Mouse (Mus musculus): ENCODE measurements around the gene Arxes1.
A peak's percentile ranks its signal among the peaks of the same experiment; 100 is the strongest.
"Not testable (repeated sequence)": the region's sequence is repeated elsewhere in the genome, so short reads cannot be mapped to it uniquely, and the experiment has no call there.

Arxes1 gene

DNA sequence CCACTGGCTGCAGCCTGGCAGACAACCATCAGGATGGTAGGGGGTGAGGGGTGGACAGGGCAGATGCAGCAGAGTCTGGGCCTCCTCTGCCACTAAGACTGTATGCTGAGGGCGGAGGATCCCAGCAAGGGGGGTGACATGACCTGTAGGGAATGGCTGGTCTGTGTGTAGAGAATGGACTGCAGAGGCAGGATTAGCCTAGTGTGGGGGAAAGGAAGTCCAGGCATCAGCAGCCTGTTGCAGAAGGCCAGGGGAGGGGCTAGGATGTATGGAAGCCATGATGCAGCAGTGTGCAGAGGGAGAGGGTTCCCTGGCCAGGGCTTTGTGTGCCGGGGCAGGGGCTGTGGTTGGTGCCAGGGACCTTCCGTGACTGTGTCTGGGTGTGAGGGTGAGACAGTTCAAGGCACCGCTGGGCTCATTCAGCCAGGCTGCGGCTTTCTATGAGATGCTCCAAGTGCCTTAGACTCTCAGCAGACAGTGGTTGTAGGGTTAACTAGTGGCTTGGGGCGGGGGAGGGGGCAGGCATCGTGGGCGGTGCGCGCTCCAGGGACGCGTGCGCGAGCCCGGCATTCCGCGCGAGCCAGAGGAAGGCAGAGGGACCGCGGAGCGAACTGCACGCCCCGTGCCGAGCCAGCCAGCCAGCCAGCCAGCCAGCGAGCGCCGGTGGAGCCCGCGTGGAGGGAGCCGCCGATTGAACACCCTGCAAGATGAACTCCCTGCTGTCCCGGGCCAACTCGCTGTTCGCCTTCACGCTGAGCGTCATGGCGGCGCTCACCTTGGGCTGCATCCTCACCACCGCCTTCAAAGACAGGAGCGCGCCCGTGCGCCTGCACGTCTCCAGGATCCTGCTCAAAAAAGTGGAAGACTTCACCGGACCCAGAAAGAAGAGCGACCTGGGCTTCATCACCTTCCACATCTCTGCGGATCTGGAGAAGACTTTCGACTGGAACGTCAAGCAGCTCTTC is at the start of gene Arxes1:
Gene Arxes1, plus strand, starts transcription at position 569 of the 965 bp plus-strand sequence.
- DNase-seq (ENCODE audit: low read depth, low spot score) = not testable (repeated sequence)

DNA sequence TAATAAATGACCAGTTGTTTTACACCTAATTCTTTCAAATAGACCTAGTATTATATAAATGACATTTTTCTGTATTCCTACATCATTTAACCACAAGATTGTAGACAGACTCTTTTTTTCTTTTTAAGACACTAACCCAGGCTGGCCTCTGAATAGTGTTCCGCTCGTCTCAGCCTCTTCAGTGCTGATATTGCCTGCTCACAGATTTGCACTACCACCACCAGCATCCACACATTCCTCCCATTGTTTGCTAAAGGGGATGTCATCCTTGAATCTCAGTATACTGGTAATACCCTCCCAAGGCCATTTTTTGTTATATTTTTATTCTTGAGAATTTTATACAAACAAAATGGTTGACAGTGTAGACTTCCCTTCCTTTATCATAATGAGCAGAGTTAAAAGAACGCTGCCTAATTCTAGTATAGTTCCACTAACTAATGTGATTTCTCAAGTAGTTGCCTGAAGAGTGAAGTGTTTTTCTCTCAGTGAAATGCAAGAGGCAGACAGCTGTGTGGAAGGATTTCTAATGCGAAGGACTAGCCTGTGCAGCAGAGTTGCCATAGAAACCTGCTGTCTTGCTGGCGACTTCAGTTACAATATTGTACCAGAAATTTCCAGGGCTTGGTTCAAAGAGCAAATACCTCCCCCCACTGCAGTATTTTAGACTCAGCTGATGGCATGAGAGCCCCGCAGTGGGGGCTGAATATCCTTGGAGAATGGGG is 48.5 kb upstream of the Arxes1 start:
- no peak for DNase-seq (ENCODE audit: low read depth, low spot score)

DNA sequence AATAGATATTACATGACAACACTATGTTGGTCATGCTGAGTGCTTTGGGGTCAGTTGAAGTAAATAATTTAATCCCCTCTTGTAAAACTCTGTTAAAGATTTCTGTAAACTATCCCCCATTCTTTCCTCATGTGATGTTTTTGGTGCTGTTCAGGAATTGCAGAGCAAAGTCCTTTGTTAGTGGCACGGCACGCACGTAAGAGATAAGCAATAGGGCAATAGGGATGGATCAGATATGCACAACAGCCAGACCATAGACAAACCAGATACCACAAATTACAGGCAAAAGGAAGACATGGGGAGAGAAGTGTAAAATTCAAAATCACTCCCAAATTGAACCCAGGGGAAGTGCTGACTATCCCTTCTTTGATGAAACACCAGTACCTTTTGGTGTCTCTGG is 46.9 kb upstream of the Arxes1 start:
- DNase-seq (ENCODE audit: low read depth, low spot score) = no peak

DNA sequence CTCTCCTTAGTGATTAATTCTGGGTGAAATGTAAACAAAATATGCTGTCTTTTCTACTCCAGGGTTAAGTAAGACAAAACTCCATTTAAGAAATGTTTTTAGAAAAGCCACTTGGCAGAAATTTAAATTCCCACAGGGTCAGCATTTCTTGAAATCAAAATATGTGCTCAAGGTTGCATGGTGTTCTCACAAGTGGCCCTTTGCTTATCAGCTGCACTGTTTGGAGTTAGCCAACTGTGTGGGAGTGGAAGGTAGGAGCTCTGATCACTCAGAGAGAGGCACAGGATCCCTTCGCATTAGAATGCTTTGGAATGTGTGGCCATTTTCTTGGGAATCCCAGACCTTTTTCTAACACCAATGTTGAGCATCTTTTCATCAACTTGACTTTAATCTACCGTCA is 42.5 kb upstream of the Arxes1 start:
- no peak for DNase-seq (ENCODE audit: low read depth, low spot score)

DNA sequence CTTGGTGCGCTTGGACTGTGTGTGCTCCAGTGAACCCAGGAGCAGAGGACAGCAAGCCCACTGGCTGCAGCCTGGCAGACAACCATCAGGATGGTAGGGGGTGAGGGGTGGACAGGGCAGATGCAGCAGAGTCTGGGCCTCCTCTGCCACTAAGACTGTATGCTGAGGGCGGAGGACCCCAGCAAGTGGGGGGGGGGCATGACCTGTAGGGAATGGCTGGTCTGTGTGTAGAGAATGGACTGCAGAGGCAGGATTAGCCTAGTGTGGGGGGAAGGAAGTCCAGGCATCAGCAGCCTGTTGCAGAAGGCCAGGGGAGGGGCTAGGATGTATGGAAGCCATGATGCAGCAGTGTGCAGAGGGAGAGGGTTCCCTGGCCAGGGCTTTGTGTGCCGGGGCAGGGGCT is 40.0 kb upstream of the Arxes1 start:
- DNase-seq (ENCODE audit: low read depth, low spot score) = not testable (repeated sequence)

DNA sequence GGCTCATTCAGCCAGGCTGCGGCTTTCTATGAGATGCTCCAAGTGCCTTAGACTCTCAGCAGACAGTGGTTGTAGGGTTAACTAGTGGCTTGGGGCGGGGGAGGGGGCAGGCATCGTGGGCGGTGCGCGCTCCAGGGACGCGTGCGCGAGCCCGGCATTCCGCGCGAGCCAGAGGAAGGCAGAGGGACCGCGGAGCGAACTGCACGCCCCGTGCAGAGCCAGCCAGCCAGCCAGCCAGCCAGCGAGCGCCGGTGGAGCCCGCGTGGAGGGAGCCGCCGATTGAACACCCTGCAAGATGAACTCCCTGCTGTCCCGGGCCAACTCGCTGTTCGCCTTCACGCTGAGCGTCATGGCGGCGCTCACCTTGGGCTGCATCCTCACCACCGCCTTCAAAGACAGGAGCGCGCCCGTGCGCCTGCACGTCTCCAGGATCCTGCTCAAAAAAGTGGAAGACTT is 39.5 kb upstream of the Arxes1 start, which contains the start of gene Arxes2:
Gene Arxes2, plus strand, starts transcription at position 161 of the 456 bp plus-strand sequence.
- not testable (repeated sequence) for DNase-seq (ENCODE audit: low read depth, low spot score)

DNA sequence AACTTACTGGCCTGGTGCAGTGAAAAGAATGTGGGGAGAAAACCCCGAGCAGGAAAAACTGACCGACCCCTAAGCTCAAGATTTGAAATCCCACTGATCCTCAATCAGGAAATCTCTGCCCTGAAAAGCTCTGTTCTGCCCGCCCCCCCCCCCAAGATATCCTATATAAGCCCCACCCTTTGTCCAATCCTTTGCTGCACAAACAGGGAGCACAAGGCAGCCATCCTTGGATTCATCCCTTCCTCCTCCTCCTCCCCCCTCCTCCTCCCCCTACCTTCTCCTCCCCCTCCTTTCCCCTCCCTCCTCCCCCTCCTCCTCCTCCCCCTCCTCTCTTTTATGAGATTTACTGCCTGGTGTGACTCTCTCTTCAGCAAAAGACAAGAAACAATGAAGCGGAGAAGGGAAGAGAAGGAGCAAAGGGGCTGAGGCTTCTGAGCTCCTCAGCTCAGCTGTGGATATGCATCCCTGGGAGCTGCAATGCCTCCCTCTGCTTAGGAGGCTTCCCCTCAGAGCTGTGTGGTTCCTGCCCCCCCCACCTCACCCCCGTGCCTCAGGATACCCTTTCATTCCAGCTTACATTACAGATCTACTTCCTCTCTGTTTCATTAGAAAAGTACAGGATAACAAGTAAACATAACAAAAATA is 25.8 kb upstream of the Arxes1 start:
- DNase-seq (ENCODE audit: low read depth, low spot score) = no peak

DNA sequence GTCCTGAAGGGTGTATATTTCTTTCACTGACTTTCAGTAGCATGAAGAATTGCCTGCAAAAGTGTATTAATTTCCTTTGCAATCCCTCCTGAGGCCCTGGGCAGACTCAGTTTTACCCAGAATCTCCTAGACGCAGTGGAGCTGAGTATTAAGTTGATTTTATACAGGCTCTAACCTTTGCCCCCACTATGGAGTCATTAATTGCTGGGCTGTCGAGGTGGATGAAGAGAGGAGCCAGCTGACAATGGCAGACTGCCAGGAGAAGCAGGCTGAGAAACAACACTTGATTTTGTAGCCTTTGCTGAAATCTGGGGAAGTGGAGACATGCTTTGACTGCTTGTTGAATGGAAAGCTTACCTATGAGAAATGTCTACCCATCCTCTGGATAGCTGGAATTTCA is 18.8 kb upstream of the Arxes1 start:
- DNase-seq (ENCODE audit: low read depth, low spot score) = no peak

DNA sequence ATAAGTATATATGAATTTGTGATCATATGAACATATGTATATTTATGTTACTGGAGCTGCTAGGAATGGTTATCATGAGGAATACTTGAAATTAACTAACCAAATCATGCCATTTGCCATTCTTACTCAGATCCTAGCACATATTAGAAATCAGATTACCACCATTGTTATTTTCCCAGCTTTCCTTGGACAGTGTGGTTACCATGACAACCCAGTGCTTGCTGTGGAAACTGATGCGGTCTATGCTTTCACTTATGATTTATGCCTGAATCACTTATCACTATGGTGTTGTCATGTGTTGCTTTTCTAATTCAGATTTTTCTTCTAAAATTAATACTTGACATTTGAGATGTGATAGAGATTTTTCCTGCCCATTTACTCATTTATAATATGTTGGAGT is 2.8 kb upstream of the Arxes1 start:
- no peak for DNase-seq (ENCODE audit: low read depth, low spot score)

DNA sequence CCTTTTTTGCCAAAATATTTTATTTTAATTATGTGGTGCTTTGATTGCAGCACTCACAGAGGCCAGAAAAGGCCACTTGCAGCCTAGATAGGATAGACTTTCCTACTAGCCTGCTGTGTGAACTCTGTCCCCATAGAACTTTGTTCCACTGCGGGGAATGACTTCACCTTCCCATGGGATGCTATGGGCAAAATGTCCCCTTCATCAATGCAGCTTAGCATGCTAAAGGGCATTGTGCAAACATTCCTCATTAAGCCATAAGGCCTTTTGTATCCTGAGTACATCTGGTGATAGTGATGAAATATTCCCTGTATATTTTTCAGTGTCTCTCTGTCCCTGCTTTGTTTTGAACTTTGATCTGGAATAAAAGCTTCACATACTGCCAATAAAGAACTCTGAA is 10.6 kb downstream of the Arxes1 start:
- no peak for DNase-seq (ENCODE audit: low read depth, low spot score)

DNA sequence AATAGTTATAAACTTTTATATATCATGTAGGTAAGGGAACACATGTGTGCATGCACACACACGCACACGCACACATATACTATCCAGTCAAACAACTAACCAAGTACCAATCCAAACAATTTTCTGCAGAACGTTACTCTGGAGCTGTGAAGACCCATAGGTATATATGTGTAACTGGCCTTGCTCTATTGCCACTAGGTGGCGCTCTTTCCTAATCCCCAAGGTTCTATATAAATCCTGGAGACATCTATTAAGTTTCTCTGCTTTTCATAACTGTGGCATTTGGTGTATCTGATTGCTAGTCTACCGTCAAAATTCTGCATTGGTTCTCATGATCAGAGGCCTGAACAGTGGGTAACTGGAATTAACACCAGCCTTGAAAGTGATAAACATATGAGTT is 14.4 kb downstream of the Arxes1 start:
- peak; percentile 57 for DNase-seq (ENCODE audit: low read depth, low spot score)

DNA sequence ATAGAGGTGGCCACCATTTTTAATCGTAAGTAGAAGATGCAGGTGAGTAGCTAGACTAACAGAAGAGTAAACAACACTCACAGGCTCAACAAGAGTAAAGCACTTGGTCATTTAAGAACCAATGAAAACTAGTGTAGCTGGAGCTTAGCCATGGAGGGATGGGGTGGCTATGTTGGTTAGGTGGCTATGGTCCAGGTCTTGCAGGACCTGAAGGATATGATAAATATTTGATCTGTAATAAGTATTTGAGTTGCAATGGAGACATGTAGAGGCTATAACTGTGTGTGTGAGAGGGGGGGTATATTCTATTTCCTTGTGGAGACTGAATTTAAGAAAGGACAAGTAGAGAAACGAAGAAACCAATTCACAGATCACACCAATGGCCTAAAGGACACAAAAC is 18.1 kb downstream of the Arxes1 start:
- DNase-seq (ENCODE audit: low read depth, low spot score) = no peak

DNA sequence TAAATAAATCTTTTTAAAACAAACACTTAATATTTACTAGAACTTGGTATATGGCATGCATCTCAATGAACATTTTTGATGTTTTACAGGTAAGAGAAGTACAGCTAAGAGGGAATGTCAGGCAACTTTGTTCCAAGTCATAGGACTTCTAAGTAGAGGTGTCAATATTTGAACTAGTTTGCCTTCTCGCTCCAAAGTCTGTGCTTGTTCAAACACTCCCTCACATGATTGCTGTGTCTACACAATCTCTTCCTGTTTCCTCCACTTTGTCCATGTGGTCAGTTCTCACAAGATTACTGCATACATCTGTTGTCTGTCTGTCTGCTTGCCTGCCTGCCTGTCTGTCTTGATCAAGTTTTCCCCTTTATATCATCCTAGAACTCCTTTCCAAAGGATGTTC is 27.5 kb downstream of the Arxes1 start:
- no peak for DNase-seq (ENCODE audit: low read depth, low spot score)

DNA sequence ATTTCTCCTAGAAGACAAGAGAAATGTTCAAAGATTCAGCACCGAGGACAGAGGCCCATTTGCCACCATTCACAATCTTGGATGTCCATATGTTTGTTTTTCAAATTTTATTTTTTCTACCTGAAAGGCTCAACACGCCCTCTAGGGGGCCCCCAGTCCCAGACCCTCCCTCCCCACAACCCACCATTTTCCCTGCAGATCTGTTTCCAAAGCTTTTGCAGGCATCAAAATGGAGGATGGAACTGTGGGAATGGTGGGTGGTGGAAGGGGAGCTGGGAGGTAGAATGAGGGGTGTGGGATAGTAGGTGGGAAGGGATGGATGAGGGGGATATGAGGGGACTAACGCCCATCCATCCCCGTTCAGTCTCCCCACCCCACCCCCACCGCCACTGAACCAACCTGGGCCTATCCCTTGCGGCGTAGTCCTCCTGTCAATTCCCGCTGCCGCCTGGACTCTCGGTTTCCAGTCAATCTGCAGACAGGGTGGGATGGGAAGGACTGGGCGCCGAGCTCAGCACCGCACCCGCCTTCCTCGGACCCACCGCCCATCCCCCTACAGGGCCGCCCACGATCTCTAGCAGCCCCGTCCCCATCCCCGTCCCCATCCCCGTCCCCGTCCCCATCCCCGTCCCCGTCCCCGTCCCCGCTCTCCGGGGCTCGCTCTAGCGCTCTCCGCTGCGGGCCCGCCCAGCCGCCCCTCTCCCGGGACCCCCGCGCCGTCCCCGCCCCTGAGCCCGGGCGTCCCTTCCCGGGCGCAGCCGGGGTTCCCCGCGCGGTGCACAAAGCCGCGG is 34.2 kb downstream of the Arxes1 start:
- DNase-seq (ENCODE audit: low read depth, low spot score) = not testable (repeated sequence)

DNA sequence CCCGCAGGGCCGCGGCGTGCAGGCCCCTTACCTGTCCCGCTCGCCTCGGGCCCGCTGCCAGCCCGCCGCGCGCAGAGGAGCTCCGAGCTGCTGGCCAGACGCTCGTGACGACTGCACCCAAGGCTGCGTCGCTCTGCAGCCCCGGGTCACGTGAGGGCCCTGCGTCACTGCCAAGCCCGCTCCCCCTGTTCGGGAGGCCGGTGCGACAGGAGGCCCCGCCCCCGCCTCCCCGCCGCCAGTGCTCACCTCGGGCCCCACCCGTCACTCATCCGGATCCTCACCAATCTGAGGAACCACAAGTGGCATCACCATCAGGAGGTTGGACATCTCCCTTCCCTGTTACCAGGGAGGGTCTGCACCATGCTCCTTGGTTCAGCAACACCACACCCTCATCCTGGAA is 34.9 kb downstream of the Arxes1 start, which contains the start of gene Bex2:
Gene Bex2, minus strand, starts transcription at position 217 of the 400 bp plus-strand sequence.
- DNase-seq (ENCODE audit: low read depth, low spot score) = not testable (repeated sequence)
